Mouse (Mus musculus): ENCODE results near the gene Abl2.

The Abl2 gene

DNA sequence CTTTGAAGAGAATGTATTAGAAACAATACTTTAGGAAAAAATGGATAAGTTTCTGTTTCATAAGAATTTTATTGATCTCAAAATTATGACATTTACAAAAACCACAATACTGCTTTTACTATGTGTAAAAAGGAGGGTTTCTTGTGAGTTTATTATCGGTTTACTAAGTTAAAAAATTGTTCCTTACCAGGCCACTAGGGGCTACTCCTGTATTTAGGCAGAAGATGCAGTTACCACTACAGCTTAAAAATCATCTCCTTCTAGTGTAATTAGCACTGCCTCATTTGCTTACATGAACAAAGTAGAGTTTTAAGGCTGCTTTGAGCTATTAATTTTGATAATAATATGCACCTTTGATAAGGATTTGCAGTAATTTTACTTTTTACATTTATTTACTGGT lies 25.6 kb downstream of the Abl2 start:
- in situ Hi-C loops (cut with MboI, MseI), result no loop called here

DNA sequence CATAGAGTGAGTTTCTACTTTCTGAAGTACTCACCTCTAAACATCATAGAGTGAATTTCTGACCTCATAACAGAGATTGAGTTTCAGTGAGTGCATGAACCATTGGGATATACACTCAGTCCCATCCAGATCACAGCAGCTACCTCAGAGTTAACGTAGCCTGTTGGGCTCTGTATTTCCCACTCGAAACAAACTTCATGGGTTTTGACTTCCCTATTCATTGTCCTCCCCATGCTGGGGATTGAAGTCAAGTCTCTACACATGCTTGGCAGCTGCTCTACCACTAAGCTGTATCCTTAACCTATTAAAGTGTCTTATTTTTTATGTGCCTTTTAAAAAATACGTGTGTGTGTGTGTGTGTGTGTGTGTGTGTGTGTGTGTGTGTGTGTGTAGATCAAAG lies 26.9 kb downstream of the Abl2 start:
- in situ Hi-C loops (cut with MboI, MseI), result no loop called here

DNA sequence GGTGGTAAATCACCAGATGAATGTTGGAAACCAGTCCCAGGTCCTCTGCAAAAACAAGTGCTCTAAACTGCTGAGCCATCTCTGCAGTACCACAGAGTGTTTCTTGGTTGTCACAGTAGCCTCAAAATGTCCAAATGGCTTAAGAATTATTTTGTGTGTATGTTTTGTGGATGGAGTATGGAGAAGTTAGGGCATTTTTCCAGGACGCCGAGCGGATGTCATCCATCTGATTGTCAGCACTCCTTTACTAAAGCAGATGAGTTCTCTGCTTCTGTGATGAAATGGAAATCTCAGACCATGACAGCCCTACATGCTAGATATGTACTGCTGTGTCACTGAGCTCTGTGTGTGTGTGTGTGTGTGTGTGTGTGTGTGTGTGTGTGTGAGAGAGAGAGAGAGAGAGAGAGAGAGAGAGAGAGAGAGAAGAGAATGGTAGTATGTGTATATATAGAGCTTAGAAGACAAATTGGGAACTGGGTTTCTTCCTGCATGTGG lies 31.3 kb downstream of the Abl2 start:
- in situ Hi-C loops (cut with MboI, MseI), result no loop called here

DNA sequence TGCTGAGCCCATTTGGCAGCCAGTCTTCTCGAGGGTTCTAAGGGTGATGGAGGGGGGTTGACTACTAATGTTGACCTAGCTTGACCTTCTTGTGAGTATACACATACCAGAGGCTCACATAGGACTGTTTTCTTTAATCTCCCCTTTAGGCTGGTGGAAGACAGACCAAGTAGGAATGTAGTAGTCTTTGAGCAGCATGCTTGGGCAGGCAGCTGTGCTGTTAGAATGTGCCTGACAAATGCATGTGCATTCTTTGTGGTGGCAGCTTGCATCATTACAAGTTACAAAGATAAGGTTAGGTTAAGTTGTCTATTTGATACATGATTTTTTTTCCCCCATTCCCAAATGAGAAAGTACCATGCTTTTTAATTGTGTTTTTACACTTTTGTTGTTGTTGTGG lies 31.8 kb downstream of the Abl2 start:
- in situ Hi-C loops (cut with MboI, MseI), result no loop called here

DNA sequence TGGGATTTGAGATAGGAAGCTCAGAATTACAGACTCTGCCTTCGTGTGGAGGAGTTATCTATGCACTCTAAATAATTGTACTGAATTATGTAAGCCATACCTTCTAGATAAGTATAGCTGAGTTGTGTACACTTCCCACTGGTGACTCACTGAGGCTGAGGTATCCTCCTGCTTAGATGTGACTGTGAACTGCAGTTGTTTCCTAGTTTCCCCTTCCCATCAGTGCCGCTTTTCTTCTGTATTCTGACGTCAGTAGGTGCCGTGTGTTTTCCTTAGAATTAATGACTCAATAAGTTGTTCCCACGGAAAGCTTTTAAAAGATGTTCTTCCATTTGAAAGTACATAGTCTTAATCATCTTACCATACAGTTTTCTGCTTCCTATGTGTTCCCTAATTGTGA lies 34.7 kb downstream of the Abl2 start:
- in situ Hi-C loops (cut with MboI, MseI), result no loop called here

DNA sequence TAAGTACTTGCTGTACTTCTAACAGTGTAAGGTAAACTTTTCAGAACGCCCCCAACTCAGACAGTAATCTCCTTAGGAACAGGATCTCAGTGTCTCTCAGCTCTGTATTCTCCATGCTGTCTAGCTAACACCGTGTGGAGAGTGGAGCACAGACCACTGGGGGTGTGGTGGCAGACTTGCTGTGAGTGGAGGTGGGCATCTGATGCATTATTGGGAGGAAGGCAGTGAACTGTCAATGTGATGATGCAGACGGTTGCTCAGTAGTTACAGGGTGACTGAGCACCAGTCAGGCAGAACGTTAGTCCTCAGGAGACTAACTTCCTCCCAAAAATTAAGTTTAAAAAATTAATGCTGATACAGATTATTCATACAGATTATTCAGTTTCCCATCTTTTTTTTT lies 38.5 kb downstream of the Abl2 start:
- in situ Hi-C loops (cut with MboI, MseI), result no loop called here

DNA sequence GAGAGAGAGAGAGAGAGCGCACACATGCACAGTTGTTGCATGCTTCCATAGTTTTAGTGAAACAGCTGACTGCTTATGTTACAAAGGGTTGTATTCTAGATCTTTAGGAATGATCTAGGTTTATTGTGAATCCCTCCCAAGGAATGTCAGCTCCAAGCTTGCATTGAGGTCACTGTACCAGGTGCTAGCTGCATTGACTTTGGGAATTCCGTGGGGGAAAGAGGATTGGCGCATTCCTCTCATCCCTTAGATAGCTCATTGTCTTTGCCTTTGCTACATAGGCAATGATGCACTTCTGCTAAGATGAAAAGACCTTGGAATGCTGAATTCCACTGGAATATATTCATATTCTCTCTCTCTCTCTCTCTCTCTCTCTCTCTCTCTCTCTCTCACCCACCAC lies 44.0 kb downstream of the Abl2 start:
- in situ Hi-C loops (cut with MboI, MseI), result no loop called here

DNA sequence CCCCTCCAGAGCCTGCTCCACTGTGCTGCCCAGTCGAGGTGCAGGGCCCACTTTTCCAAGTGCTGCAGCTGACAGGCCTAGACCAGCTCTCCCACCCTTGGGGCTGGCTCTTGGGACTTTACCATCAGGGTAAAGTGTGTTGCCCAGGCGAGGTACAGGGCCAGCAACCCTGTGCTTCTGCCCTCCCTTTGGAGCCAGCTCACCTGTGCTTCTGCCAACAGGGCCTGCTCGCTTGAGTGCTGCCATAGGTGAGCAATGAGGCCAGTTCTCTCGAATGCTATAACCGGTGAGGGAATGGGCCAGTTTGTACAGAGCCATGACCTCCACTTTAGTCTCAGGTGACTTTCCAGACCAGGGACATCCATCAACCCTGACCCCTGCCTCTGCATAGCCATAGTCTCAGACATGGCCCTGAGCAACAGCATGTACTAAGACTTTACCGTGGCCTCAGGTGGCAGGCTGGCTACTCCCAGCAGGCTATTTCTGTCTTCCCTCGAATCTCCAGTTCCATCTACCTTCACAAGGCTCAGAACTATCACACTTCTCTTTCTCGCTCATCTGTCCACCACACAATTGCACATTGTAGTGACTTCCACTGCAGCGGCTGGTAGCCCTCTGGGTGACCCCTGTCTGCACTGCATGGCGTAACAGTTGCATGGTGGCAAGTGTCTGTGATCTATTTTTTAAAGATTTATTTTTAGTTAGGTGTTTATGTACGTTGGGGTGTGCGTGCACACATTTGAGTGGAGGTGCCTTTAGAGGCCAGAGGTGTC lies 46.7 kb downstream of the Abl2 start:
- in situ Hi-C loops (cut with MboI, MseI), result no loop called here

DNA sequence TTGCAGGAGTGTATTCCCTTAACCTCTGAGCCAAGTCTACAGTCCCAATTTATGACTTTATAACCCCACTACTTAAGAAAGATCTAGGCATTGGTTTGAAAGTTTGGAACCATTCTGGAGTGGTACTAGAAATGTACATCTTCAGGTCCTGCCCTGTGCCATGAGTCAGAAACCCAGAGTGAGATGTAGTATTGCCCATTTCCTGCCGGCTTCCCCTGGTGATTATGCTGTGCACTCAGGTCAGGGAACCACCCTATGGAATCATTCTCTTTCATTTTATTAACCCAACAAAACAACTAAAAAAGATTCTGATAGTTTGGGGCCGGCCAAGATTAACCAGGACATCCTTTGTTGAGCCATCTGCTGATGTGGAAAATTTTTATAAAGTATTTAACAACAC lies 47.4 kb downstream of the Abl2 start:
- in situ Hi-C loops (cut with MboI, MseI), result no loop called here

DNA sequence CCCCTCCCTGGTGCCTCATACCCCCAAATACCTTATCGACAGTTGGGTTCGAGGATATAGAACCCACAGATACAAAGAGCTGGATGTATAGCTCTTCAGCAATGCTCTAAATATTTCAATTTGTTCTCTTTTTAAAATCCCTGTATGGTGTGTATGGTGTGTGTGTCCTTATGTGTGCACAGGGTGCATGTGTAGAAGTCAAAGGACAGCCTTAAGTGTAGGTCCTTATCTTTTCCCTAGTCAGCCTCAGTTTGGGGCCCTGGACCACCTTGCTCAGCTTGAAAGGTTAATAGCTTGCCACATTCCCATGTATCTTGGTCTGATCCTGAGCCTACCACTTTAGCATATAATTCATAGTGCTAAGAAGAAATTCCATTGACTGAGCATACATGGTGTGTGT lies 49.9 kb downstream of the Abl2 start:
- in situ Hi-C loops (cut with MboI, MseI), result no loop called here

DNA sequence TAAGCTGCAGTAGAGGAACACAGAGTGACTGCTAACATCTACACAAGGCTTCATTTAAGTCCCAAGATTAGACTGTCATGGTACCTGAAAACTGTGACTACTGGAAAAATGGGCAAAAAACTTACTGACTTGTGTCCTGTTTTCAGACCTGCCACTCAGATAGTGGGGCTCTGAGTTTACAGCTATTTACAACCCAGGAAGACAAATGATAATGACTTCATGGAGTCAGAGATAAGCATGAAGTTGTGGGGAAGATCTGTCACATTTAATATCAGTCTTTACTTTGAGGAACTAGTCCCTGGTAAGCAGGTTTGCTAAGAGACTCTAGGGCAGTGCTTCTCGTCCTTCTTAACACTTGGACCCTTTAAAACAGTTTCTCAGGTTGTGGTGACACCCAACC lies 51.7 kb downstream of the Abl2 start:
- in situ Hi-C loops (cut with MboI, MseI), result no loop called here

GRCm38 (mm10) chr1:156613855-156614530 lies 55.4 kb downstream of the Abl2 start:
- in situ Hi-C loops (cut with MboI, MseI), result no loop called here

- in situ Hi-C loops (cut with MboI, MseI), result no loop called here
Measured at GRCm38 (mm10) chr1:156614710-156615109, 56.1 kb downstream of the Abl2 start.

GRCm38 (mm10) chr1:156615381-156616133 lies 57.0 kb downstream of the Abl2 start:
- in situ Hi-C loops (cut with MboI, MseI), result no loop called here

DNA sequence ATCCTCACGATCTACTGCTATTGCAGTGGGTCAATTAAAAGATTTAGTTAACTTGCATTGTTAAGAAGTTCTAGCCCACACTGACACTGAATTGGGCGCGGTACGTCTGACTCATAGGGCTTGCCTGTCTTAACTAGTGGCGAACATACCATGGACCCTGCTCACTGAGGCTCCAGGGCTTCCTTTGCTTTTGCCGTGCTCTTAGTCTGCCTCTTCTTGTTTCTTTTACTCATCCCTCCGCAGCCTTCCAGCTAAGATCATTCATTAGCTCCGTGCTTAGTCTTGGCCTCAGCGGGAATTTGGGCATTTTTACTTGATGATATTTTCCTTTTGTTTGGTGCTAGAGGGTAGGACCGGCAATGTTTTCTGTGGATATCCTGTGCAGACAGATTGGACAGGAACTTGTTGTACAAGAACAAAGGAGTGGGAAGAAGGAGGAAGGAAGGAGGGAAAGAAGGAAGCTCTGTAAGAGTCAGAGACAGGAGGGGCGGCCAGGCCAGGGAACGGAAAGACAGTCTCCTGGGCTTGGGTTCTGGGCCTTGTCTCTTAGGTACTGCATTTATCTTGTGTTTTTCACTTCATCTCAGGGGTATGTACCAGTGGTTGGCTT lies 58.5 kb downstream of the Abl2 start:
- in situ Hi-C loops (cut with MboI, MseI), result no loop called here

DNA sequence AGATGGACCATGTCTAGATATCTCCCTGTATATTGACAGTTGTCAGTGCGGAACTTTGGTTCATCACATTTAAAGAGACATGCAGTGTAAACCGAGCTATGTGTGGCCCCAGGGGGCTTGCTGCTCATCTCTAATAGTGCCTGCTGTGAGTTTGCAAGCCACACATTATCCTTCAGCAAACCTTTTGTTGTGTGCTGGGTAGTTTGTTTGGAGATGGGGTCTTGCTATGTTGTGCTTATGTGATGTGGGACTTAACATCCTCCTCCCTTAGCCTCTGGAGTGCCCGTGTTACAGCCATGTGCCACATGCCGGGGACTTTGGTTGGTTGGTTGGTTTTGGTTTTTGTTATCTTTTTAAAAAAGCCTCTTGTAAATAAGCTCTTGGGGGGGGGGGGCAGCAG lies 59.2 kb downstream of the Abl2 start:
- in situ Hi-C loops (cut with MboI, MseI), result no loop called here

- in situ Hi-C loops (cut with MboI, MseI), result no loop called here
Measured at GRCm38 (mm10) chr1:156620292-156620909, 61.8 kb downstream of the Abl2 start.

DNA sequence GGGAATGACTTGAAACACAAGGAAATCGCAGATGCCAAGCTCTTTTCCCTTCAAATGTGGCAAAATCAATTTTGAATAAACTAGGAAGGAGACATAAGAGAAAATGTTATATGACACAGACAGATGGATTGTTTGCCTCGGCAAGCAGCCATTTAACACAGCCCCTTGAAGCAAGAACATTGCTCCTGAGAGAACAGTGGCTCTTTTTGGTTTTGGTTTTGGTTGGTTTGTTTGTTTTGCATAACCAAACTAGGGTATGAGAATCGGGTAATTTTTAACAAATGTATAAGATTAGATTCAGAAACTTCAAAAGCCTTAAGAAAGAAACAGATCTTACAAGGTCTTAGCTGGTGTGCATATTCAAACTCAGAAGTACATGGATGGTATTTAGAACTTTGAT lies 62.4 kb downstream of the Abl2 start:
- in situ Hi-C loops (cut with MboI, MseI), result no loop called here

GRCm38 (mm10) chr1:156624231-156624630 lies 65.6 kb downstream of the Abl2 start:
- in situ Hi-C loops (cut with MboI, MseI), result no loop called here

GRCm38 (mm10) chr1:156626729-156627128 lies 68.1 kb downstream of the Abl2 start:
- in situ Hi-C loops (cut with MboI, MseI), result no loop called here

GRCm38 (mm10) chr1:156629984-156630383 lies 71.4 kb downstream of the Abl2 start:
- in situ Hi-C loops (cut with MboI, MseI), result loop anchor here (5.0 to 10.0 kb wide), 4 partner anchors 88 to 395 kb away; partner anchors contain the start of gene Axdnd1 (in 1 of the 2)

All from T-helper 17 cell (primary cell).